Mouse (Mus musculus) liver, adult 2 months (tissue): ENCODE measurements around the gene Vti1a. TPM values are rescaled to one million over a fixed set of nuclear protein-coding genes. Genes with fewer than 3 reads are reported as not detected.

Experiments used
- DNase-seq: peaks from one replicate; pipeline ENCODE4 v3.0.0-alpha.2; 2011; ENCODE audit warnings: low read depth, low spot score; ENCODE audit errors: extremely low read depth
- H3K27ac ChIP-seq: fragments of 200-500 bp; replicated peaks from 2 replicates; pipeline ENCODE4 v1.5.1; 2012; ENCODE audit warnings: low read depth, mild to moderate bottlenecking, control low read depth, inconsistent platforms, low read length; ENCODE audit not compliant: insufficient read depth
- H3K27me3 ChIP-seq: fragments of 200-500 bp; 2 replicates; pipeline ENCODE4 v1.6.1; 2012; ENCODE audit warnings: mild to moderate bottlenecking, moderate library complexity, low read length, inconsistent platforms; ENCODE audit not compliant: control insufficient read depth, insufficient read depth
- H3K36me3 ChIP-seq: fragments of 200-500 bp; 2 replicates; pipeline ENCODE4 v1.6.1; 2012; ENCODE audit warnings: low read length, inconsistent platforms; ENCODE audit not compliant: control insufficient read depth, insufficient read depth
- H3K4me1 ChIP-seq: fragments of 200-500 bp; 2 replicates; pipeline ENCODE4 v1.6.1; 2011; ENCODE audit warnings: low read length; ENCODE audit not compliant: control insufficient read depth, insufficient read depth
- H3K4me3 ChIP-seq: fragments of 200-500 bp; 2 replicates; pipeline ENCODE4 v1.5.1; 2011; ENCODE audit warnings: low read depth, mild to moderate bottlenecking, control low read depth, low read length, moderate library complexity; ENCODE audit not compliant: insufficient read depth
- H3K79me2 ChIP-seq: fragments of 200-500 bp; 2 replicates; pipeline ENCODE4 v1.6.1; 2012; ENCODE audit warnings: inconsistent platforms, mild to moderate bottlenecking, low read length, moderate library complexity; ENCODE audit not compliant: control insufficient read depth, insufficient read depth
- H3K9ac ChIP-seq: fragments of 200-500 bp; 2 replicates; pipeline ENCODE4 v1.6.1; 2012; ENCODE audit warnings: low read depth, mild to moderate bottlenecking, control low read depth, inconsistent platforms, low read length
- CTCF ChIP-seq: fragments of 200-500 bp; IDR thresholded peaks from 2 replicates; pipeline ENCODE4 v1.5.1; 2011; ENCODE audit warnings: low read depth, low read length, control low read depth
- POLR2A ChIP-seq: fragments of 200-500 bp; IDR thresholded peaks from 2 replicates; pipeline ENCODE4 v1.6.1; 2011; ENCODE audit warnings: low read length, control low read depth; ENCODE audit not compliant: insufficient read depth; ENCODE audit errors: extremely low read depth
- WGBS: fragments of 180-500 bp; shearing (Covaris S2); methylation state at CpG from one replicate; pipeline ENCODE4 v1.1.7; 2018; 5-methylcytosine and 5-hydroxymethylcytosine counted together
- polyA plus RNA-seq: library from polyadenylated mRNA; depleted of rRNA; stranded (reverse); fragments of >200 nt; gene quantifications from 2 replicates; pipeline ENCODE4 v1.2.3, GENCODE M21; 2012
- total RNA-seq: library from RNA; depleted of rRNA; stranded (reverse); fragments of >200 nt; gene quantifications from 2 replicates; pipeline ENCODE4 v1.2.3, GENCODE M21; 2014

The Vti1a gene
- total and polyA plus RNA-seq, 2 experiments = 6.1 to 14.8 TPM

DNA sequence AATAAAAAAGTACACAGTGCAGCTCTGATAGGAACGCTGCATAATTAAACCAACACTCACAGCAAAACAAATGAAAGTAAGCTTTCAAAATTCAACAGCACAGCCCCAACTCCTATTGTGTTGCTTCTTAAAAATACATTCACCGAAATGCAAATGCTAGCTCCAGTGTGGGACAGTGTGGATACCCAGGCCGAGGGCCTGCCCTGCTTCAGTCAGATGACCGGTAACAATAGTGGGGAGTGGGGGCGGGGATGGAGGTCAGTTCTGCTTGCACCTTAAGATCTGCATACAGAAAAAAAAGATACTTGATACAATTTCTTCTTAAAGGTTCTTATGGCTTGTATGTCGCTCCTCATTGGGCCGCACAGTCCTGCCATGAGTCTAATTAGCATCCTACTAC, 65.2 kb downstream of the Vti1a start:
- H3K4me3 ChIP-seq = no peak overlapping the region
- no peak for TF ChIP-seq CTCF
- TF ChIP-seq POLR2A = no peak
- peaks cover 1% of the 10 kb centered on the region; the same call in 1 of the 2 replicates for H3K36me3 ChIP-seq
- H3K9ac ChIP-seq = no peak overlapping the region
- H3K27me3 ChIP-seq = no peaks in the 10 kb centered on the region
- H3K79me2 ChIP-seq = no peaks in the 10 kb centered on the region
- DNase-seq = no peak
- H3K27ac ChIP-seq = no peak overlapping the region
- no peaks in the 10 kb centered on the region for H3K4me1 ChIP-seq
- WGBS = 92% methylated on average over 7 of the region's 7 CpGs

DNA sequence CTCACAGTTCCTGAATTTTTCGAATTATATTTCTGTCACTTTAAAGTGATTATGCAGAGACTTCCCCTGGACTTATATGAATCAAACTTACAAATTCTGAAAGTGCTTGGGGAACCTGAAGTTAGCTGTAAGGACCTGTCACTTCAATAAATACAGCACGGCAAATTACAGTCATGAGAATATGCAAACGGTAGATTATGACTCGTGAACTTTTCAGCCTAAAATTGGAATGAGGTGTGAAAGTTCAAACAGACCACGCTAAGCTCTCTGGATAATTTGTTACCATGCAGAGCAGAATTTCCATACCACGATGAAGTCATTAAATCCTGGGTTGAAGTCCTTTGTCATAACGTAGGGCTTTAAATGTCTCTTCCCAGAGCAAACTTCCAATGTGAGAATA, 66.7 kb downstream of the Vti1a start:
- Histone ChIP-seq H3K79me2 (no peaks in the 10 kb centered on the region), H3K27ac (no peak overlapping the region), H3K27me3 (no peaks in the 10 kb centered on the region), H3K36me3 (peaks cover 3% of the 10 kb centered on the region), H3K4me3 (no peak overlapping the region), H3K9ac (no peak overlapping the region), H3K4me1 (no peaks in the 10 kb centered on the region)
- DNase-seq = no peak
- no peak for TF ChIP-seq POLR2A
- TF ChIP-seq CTCF = no peak
- WGBS = 88% methylated on average over 7 of the region's 7 CpGs

DNA sequence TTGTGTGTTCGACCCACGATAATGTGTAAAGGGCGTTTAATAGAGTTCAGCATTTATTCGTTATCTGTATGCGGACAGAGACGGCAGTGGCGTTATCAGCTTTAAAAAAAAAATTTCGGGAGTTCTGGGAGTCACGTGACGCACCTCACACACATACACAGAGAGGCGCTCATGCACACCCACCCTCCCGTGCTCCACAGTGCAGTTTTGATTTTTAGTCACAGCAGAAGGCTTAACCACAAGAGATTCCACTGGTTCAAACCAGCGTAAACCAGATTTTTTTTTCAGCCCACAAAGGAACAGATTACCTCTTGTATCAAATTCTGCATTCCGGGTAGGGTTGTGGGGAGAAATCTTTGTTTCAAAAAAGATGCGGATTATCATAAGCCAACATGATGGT, 68.5 kb downstream of the Vti1a start:
- DNase-seq = no peak
- Histone ChIP-seq H3K9ac (no peak overlapping the region), H3K4me3 (no peak overlapping the region), H3K36me3 (peaks cover 3% of the 10 kb centered on the region), H3K4me1 (no peaks in the 10 kb centered on the region), H3K79me2 (no peaks in the 10 kb centered on the region), H3K27me3 (no peaks in the 10 kb centered on the region), H3K27ac (no peak overlapping the region)
- TF ChIP-seq CTCF (no peak), POLR2A (no peak)
- WGBS = 94% methylated on average over 15 of the region's 15 CpGs

DNA sequence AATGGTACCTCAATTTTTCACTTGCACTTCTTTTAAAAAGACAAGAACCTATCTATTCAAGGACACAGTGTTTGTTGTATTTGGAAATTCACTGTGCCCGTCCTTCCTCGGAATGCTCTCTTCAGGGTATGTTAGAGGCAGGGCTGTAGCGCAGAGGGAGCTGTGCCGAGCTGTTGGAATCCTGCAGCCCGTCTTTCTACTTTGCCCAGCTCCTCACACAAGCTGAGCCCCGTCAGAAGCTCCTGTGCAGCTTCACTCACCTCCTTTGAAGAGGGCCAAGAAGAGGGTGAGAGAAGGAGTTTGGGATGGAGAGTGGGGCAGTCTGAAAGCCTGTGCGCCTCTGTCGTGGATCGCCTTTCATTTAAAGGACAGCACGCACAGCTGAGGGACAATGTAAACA, 72.9 kb downstream of the Vti1a start:
- no peaks in the 10 kb centered on the region for H3K79me2 ChIP-seq
- H3K36me3 ChIP-seq = peaks cover 3% of the 10 kb centered on the region
- no peaks in the 10 kb centered on the region for H3K27me3 ChIP-seq
- no peak overlapping the region for H3K4me3 ChIP-seq
- H3K4me1 ChIP-seq = no peaks in the 10 kb centered on the region
- no peak overlapping the region for H3K9ac ChIP-seq
- no peak overlapping the region for H3K27ac ChIP-seq
- WGBS = 90% methylated on average over 10 of the region's 10 CpGs
- no peak for DNase-seq
- TF ChIP-seq POLR2A (no peak), CTCF (no peak)

DNA sequence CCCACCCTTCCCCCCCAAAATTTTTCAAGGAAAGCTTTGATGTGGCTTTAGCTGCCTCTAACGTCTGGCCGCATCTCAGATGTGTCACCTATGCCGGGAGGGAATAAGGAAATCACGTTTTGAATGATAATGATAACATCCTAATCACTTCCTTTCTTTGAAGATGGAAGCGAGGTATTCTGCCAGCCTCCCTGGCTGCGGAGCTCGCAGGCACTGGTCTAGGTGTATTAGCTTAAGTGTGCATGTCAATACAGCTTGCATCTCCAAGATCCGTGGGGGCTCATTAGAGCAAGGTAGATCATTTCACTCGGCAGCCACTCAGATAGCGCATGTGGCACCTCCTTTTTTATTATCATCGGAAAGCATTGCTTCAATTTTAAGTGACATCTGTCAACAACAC, 74.2 kb downstream of the Vti1a start:
- DNase-seq = no peak
- no peaks in the 10 kb centered on the region for H3K27me3 ChIP-seq
- H3K4me1 ChIP-seq = no peaks in the 10 kb centered on the region
- H3K79me2 ChIP-seq = no peaks in the 10 kb centered on the region
- TF ChIP-seq POLR2A (no peak), CTCF (no peak)
- H3K27ac ChIP-seq = no peak overlapping the region
- WGBS = 89% methylated on average over 11 of the region's 11 CpGs
- H3K36me3 ChIP-seq = peaks cover 3% of the 10 kb centered on the region
- no peak overlapping the region for H3K4me3 ChIP-seq
- no peak overlapping the region for H3K9ac ChIP-seq

DNA sequence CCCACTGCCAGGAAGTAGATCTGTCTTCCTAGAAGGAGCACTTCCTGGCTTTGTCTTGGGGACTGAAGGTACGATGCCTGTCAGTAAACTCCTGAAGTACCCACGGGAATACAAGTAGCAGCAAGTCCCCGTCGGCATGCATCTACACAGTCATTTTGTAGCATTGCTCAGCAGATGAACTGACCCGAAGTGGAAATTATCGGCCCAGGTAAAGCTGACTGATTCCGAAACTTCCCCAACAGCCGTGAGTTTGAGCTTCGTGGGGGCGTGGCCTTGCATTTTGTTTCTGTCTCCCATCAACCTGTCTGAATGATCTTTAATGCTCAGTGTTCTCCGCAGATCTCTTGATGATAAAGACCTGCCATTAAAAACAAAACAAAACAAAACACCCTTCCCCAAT, 85.5 kb downstream of the Vti1a start:
- H3K79me2 ChIP-seq = no peaks in the 10 kb centered on the region
- peaks cover 7% of the 10 kb centered on the region for H3K36me3 ChIP-seq
- H3K27me3 ChIP-seq = no peaks in the 10 kb centered on the region
- TF ChIP-seq CTCF (no peak), POLR2A (no peak)
- H3K9ac ChIP-seq = no peak overlapping the region
- H3K4me3 ChIP-seq = no peak overlapping the region
- H3K4me1 ChIP-seq = no peaks in the 10 kb centered on the region
- WGBS = 88% methylated on average over 11 of the region's 11 CpGs
- no peak overlapping the region for H3K27ac ChIP-seq
- DNase-seq = no peak
